Mouse (Mus musculus) cortical plate, adult 2 months (tissue): ENCODE results near the gene Mks1.

Experiments used
- CTCF ChIP-seq: fragments of 200-500 bp; IDR thresholded peaks from 2 replicates; pipeline ENCODE4 v1.5.1; 2011; ENCODE audit warnings: mild to moderate bottlenecking, control low read depth, low read length; ENCODE audit not compliant: insufficient read depth; ENCODE audit errors: extremely low read depth
- POLR2A ChIP-seq: fragments of 200-500 bp; IDR thresholded peaks from 2 replicates; pipeline ENCODE4 v1.6.1; 2011; ENCODE audit warnings: mild to moderate bottlenecking, low read length, control low read depth; ENCODE audit not compliant: insufficient read depth; ENCODE audit errors: extremely low read depth

DNA sequence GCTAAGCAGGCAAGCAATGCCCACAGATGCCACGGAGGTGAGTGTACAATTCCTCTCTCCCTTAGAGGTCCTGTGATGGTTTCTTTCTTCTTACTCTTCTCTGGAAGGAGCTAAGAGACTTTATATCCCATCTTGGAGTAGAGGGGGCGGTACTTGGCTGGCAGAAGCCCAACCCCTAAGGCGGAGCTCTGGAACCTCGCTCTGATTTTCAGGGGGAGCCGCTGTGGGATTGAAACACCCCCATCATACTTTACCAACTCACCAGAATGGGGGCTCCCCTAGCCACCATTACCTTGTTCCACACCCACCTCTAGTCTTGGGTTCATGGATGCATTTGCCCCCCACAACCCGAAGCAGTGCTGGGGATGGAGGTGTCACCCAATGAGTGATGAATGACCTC, 22.4 kb downstream of the Mks1 start, which contains the start of gene Epx:
- TF ChIP-seq CTCF (no peak), POLR2A (no peak)
